Mouse (Mus musculus): ENCODE data around the gene Zfp326. TPM values are rescaled to one million over a fixed set of nuclear protein-coding genes. Genes with fewer than 3 reads are reported as not detected.

Gene Zfp326
- polyA plus RNA-seq, 1 experiment from 2014 or later, result 5.5 TPM

Other genes starting within 250 kb of the Zfp326 start
- 8.1 and 8.4 TPM in 2 replicates for gene Lrrc8d, start 176.6 kb upstream of the Zfp326 start, polyA plus RNA-seq (2015; fragmentation: Nextera tagmentation; extraction: Ambion mirVana)